In the genomic region with DNA sequence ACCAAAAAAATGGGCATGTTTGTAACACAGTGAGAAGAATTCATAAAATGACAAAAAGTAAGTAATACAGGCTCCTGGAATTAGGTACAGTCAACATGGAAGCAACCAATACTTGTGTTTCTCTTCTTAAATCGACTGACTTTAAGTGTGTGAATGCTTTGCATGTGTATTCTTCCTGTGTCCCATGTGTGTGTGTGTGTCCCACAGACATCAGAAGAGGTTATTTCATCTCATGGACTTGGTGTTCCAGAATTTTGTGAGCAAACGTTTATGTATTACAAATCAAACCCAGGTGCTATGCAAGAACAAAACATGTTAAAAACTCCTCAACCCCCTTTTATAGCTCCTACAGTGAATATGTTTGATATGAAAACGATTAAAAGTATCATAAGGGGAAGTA, we compare ENCODE assay signal across 18 mouse cellular contexts. TPM values are rescaled to one million over a fixed set of nuclear protein-coding genes. Genes with fewer than 3 reads are reported as not detected.
DNase-seq lines count a peak whose midpoint lies in the region; TF ChIP-seq lines count a peak whose summit lies in the region.
"Not testable (repeated sequence)": the region's sequence is repeated elsewhere in the genome, so short reads cannot be mapped to it uniquely, and the experiment has no call there.
"Had no signal": no experiment of that assay in that cellular context is flagged by ENCODE, and none has a peak within 500 bp of the region (broad histone marks: within the 10 kb centered on the region; RNA-seq: fewer than 3 reads in every experiment).

No protein-coding gene starts in this region.

- not testable (repeated sequence) for TF ChIP-seq POLR2A in MEL (IDR thresholded peaks at IDR 0.05; ENCODE audit: control insufficient read depth in 1 of 2, insufficient read depth in 1 of 2, low read depth in 1 of 2, low read length in 2 of 2, poor library complexity in 1 of 2)

- H3K9ac ChIP-seq in MEL (ENCODE audit: control insufficient read depth, low read depth, low read length, poor library complexity, severe bottlenecking) = not testable (repeated sequence)

- H3K4me3 ChIP-seq in MEL (ENCODE audit: control insufficient read depth in 1 of 2, insufficient read depth in 1 of 2, low read depth in 2 of 2, low read length in 2 of 2) = not testable (repeated sequence)

- peak; percentile 2 for DNase-seq in MEL (ENCODE audit: low read depth, low spot score)
- DNase-seq in gastrocnemius, adult 18-20 months (ENCODE audit: low spot score) = peak; percentile 24
- peak; percentile 9 for DNase-seq in gastrocnemius, postnatal 25 days
- DNase-seq in heart, postnatal 14 days = peak; percentile 14 to 15
- peak; percentile 23 for DNase-seq in kidney, postnatal 14 days
- DNase-seq in urinary bladder, postnatal 14 days (ENCODE audit: low spot score) = peak; percentile 20

- not testable (repeated sequence) for H3K9me3 ChIP-seq in MEL (replicated peaks; ENCODE audit: insufficient read depth, low read length)

- not testable (repeated sequence) for H3K4me1 ChIP-seq in MEL (ENCODE audit: control insufficient read depth in 1 of 2, insufficient read depth in 2 of 2, low read length in 2 of 2)

- TF ChIP-seq EP300 in MEL (IDR thresholded peaks at IDR 0.05; ENCODE audit: low read depth in 1 of 2, low read length in 2 of 2) = not testable (repeated sequence)

- H3K27me3 ChIP-seq in MEL (ENCODE audit: control insufficient read depth in 1 of 2, insufficient read depth in 2 of 2, low read length in 2 of 2) = not testable (repeated sequence)

- H3K79me2 ChIP-seq in MEL (ENCODE audit: control insufficient read depth, insufficient read depth, low read length, poor library complexity) = not testable (repeated sequence)

- intact Hi-C loops in heart, postnatal 14 days (cut with DNase I) = not testable (repeated sequence)

- not testable (repeated sequence) for TF ChIP-seq CTCF in MEL (IDR thresholded peaks at IDR 0.05 in 2 of 3, conservative IDR thresholded peaks at IDR 0.05 in 1 of 3; ENCODE audit: control insufficient read depth in 1 of 3, insufficient read depth in 1 of 3, low read depth in 2 of 3, low read length in 3 of 3, poor library complexity in 1 of 3, severe bottlenecking in 1 of 3)

- not testable (repeated sequence) for H3K27ac ChIP-seq in MEL (ENCODE audit: control insufficient read depth, low read depth, low read length)

- H3K36me3 ChIP-seq in MEL (ENCODE audit: control insufficient read depth in 1 of 2, insufficient read depth in 2 of 2, low read length in 2 of 2) = not testable (repeated sequence)

- TF ChIP-seq RAD21 in MEL (IDR thresholded peaks at IDR 0.05; ENCODE audit: low read depth, low read length) = not testable (repeated sequence)

RNA-seq across cellular contexts. Expression of a gene that starts 24.8 kb away (rescaled TPM):
- not detected in 2 replicates for total RNA-seq in MEL (2012; rRNA removed)
- polyA plus RNA-seq in MEL (2012; ENCODE audit: insufficient read depth in 1 of 2, insufficient read length in 2 of 2, low read depth in 1 of 2, low replicate concordance in 2 of 2, missing spikeins in 1 of 2) = not detected
- total RNA-seq in gastrocnemius, adult 18-20 months (2021) = not detected
- total RNA-seq in gastrocnemius, postnatal 25 days (2021) = not detected
- under 1 TPM; 0.12 to 0.66 TPM for total RNA-seq in heart, postnatal 14 days (2021)
- total RNA-seq: adrenal gland, adult 18-20 months; CH12.LX; forebrain, postnatal 0 days had no signal
- polyA plus RNA-seq: activated CD4-positive, CD25-positive, alpha-beta regulatory T cell, adult 4 months; embryonic facial prominence, embryonic 10.5 days; embryonic facial prominence, embryonic 12.5 days; embryonic facial prominence, embryonic 14.5 days; forebrain, embryonic 11.5 days; forebrain, embryonic 13.5 days; forebrain, embryonic 15.5 days; forebrain, postnatal 0 days; G1E; Patski had no signal
